Mouse (Mus musculus) midbrain, embryonic 14.5 days (tissue): ENCODE data around the gene Armc10. TPM values are rescaled to one million over a fixed set of nuclear protein-coding genes. Genes with fewer than 3 reads are reported as not detected.
A peak's percentile ranks its signal among the peaks of the same experiment; 100 is the strongest.
"Not testable (repeated sequence)": the region's sequence is repeated elsewhere in the genome, so short reads cannot be mapped to it uniquely, and the experiment has no call there.

ENCODE experiments used
- ATAC-seq: fragments of 200-750 bp; cut with Nextera tagmentation; 2 replicates; pipeline ENCODE4 v1.8.0; 2017; ENCODE audit warnings: moderate number of reproducible peaks, moderate library complexity; ENCODE audit not compliant: low FRiP score, low TSS enrichment
- DNase-seq: peaks from one replicate; pipeline ENCODE4 v3.0.0-alpha.2; 2015
- H3K27ac ChIP-seq: fragments of 300-500 bp; sonication (generic); replicated peaks from 2 replicates; pipeline ENCODE4 v1.5.1; 2014; ENCODE audit warnings: mild to moderate bottlenecking, low read depth, low read length, moderate library complexity
- H3K27me3 ChIP-seq: fragments of 300-500 bp; sonication (generic); 2 replicates; pipeline ENCODE4 v1.6.1; 2014; ENCODE audit warnings: low read length, control low read depth, mixed read lengths; ENCODE audit not compliant: control insufficient read depth, insufficient read depth
- H3K36me3 ChIP-seq: fragments of 300-500 bp; sonication (generic); 2 replicates; pipeline ENCODE4 v1.6.1; 2014; ENCODE audit warnings: low read length, control low read depth; ENCODE audit not compliant: control insufficient read depth, insufficient read depth
- H3K4me1 ChIP-seq: fragments of 300-500 bp; sonication (generic); 2 replicates; pipeline ENCODE4 v1.6.1; 2014; ENCODE audit warnings: mild to moderate bottlenecking, antibody characterized with exemption, low read length, control low read depth; ENCODE audit not compliant: control insufficient read depth, insufficient read depth
- H3K4me2 ChIP-seq: fragments of 300-500 bp; sonication (generic); 2 replicates; pipeline ENCODE4 v1.6.1; 2014; ENCODE audit warnings: mild to moderate bottlenecking, low read length, moderate library complexity
- H3K4me3 ChIP-seq: fragments of 300-500 bp; sonication (generic); replicated peaks from 2 replicates; pipeline ENCODE4 v1.5.1; 2014; ENCODE audit warnings: low read depth, low read length
- H3K9ac ChIP-seq: fragments of 300-500 bp; sonication (generic); replicated peaks from 2 replicates; pipeline ENCODE4 v1.6.1; 2014; ENCODE audit warnings: mild to moderate bottlenecking, low read length, moderate library complexity
- H3K9me3 ChIP-seq: fragments of 300-500 bp; sonication (generic); 2 replicates; pipeline ENCODE4 v1.6.1; 2016; ENCODE audit warnings: low read length, control low read depth, mixed read lengths; ENCODE audit not compliant: control insufficient read depth
- WGBS: fragments of 180-500 bp; shearing (Covaris S2); extraction: QIAGEN DNeasy Blood & Tissue Kit; methylation state at CpG from one replicate; pipeline ENCODE4 v1.1.7; 2014; 5-methylcytosine and 5-hydroxymethylcytosine counted together
- polyA plus RNA-seq: library from polyadenylated mRNA; unstranded; fragments of >200 nt; fragmentation: Nextera tagmentation; extraction: Ambion mirVana; gene quantifications from 2 replicates; pipeline ENCODE4 v1.2.1, GENCODE M21; 2014

The Armc10 gene
- 73.7 and 85.6 TPM in 2 replicates for polyA plus RNA-seq

- H3K4me2 ChIP-seq, result peak within 1 kb of the TSS; percentile 89
- ATAC-seq, result peak; percentile 95
- no peaks in the 10 kb centered on the region for H3K27me3 ChIP-seq
- peak within 1 kb of the TSS; percentile 89 for H3K27ac ChIP-seq
- H3K4me3 ChIP-seq, result peak within 1 kb of the TSS; percentile 86
- H3K9ac ChIP-seq, result peak within 1 kb of the TSS; percentile 92
- peak; percentile 94 for DNase-seq
- WGBS, result 2% methylated on average over 38 of the region's 40 CpGs
- peaks cover 27% of the 10 kb centered on the region for H3K36me3 ChIP-seq
- H3K9me3 ChIP-seq, result no peaks in the 10 kb centered on the region
- H3K4me1 ChIP-seq, result peaks cover 5% of the 10 kb centered on the region
Measured at GRCm38 (mm10) chr5:21645439-21646132, at the start of gene Armc10, which contains the start of gene Fbxl13. Armc10 (plus strand) TSS chr5:21645813. Fbxl13 (minus strand) TSS chr5:21645634.

GRCm38 (mm10) chr5:21599536-21599935 is 46.1 kb upstream of the Armc10 start:
- not testable (repeated sequence) for H3K36me3 ChIP-seq, H3K9ac ChIP-seq, ATAC-seq, H3K4me2 ChIP-seq, DNase-seq, H3K4me1 ChIP-seq, H3K27ac ChIP-seq, H3K9me3 ChIP-seq, H3K4me3 ChIP-seq, H3K27me3 ChIP-seq
- 85% methylated on average over 2 of the region's 2 CpGs for WGBS

GRCm38 (mm10) chr5:21599961-21600360 is 45.7 kb upstream of the Armc10 start:
- Histone ChIP-seq H3K27ac (no peak overlapping the region), H3K4me2 (no peak overlapping the region), H3K4me1 (no peaks in the 10 kb centered on the region), H3K9ac (no peak overlapping the region), H3K36me3 (no peaks in the 10 kb centered on the region), H3K27me3 (no peaks in the 10 kb centered on the region), H3K9me3 (no peaks in the 10 kb centered on the region), H3K4me3 (no peak overlapping the region)
- ATAC-seq (no peak), DNase-seq (no peak)
- WGBS, result 97% methylated on average over 4 of the region's 4 CpGs

GRCm38 (mm10) chr5:21605936-21606335 is 39.7 kb upstream of the Armc10 start:
- no peak for ATAC-seq
- Histone ChIP-seq H3K27me3 (no peaks in the 10 kb centered on the region), H3K27ac (no peak overlapping the region), H3K36me3 (no peaks in the 10 kb centered on the region), H3K4me3 (no peak overlapping the region), H3K9ac (no peak overlapping the region), H3K4me2 (no peak overlapping the region), H3K9me3 (no peaks in the 10 kb centered on the region), H3K4me1 (no peaks in the 10 kb centered on the region)
- 76% methylated on average over 6 of the region's 6 CpGs for WGBS
- no peak for DNase-seq

GRCm38 (mm10) chr5:21608311-21609304 is 37.0 kb upstream of the Armc10 start:
- 80% methylated on average over 12 of the region's 12 CpGs for WGBS
- no peak for DNase-seq
- H3K4me1 ChIP-seq, result no peaks in the 10 kb centered on the region
- H3K27ac ChIP-seq, result no peak overlapping the region
- H3K4me2 ChIP-seq, result no peak overlapping the region
- ATAC-seq, result no peak
- H3K4me3 ChIP-seq, result no peak overlapping the region
- H3K9me3 ChIP-seq, result no peaks in the 10 kb centered on the region
- no peaks in the 10 kb centered on the region for H3K36me3 ChIP-seq
- H3K9ac ChIP-seq, result no peak overlapping the region
- no peaks in the 10 kb centered on the region for H3K27me3 ChIP-seq

GRCm38 (mm10) chr5:21610996-21611395 is 34.6 kb upstream of the Armc10 start:
- 85% methylated on average over 3 of the region's 3 CpGs for WGBS
- H3K9ac ChIP-seq, result no peak overlapping the region
- H3K4me2 ChIP-seq, result no peak overlapping the region
- no peak overlapping the region for H3K27ac ChIP-seq
- DNase-seq (no peak), ATAC-seq (no peak)
- H3K4me1 ChIP-seq, result no peaks in the 10 kb centered on the region
- no peaks in the 10 kb centered on the region for H3K36me3 ChIP-seq
- H3K27me3 ChIP-seq, result no peaks in the 10 kb centered on the region
- H3K4me3 ChIP-seq, result no peak overlapping the region
- no peaks in the 10 kb centered on the region for H3K9me3 ChIP-seq

GRCm38 (mm10) chr5:21614299-21614698 is 31.3 kb upstream of the Armc10 start:
- not testable (repeated sequence) for H3K9me3 ChIP-seq, H3K4me1 ChIP-seq, H3K4me2 ChIP-seq, H3K36me3 ChIP-seq, H3K4me3 ChIP-seq, H3K27me3 ChIP-seq, ATAC-seq, H3K27ac ChIP-seq, H3K9ac ChIP-seq, DNase-seq
- WGBS, result 97% methylated on average over 11 of the region's 11 CpGs

- Histone ChIP-seq H3K4me1 (no peaks in the 10 kb centered on the region), H3K27me3 (no peaks in the 10 kb centered on the region), H3K36me3 (no peaks in the 10 kb centered on the region), H3K9me3 (no peaks in the 10 kb centered on the region), H3K4me2 (no peak overlapping the region), H3K9ac (no peak overlapping the region), H3K4me3 (no peak overlapping the region), H3K27ac (no peak overlapping the region)
- no peak for ATAC-seq
- no peak for DNase-seq
- 80% methylated on average over 3 of the region's 3 CpGs for WGBS
Measured at GRCm38 (mm10) chr5:21616450-21617009, 29.1 kb upstream of the Armc10 start.
